Mouse (Mus musculus) CD4-positive helper T cell, adult 2 months (primary cell): ENCODE measurements around the gene 1700013G24Rik.

Source experiments
- DNase-seq: peaks from one replicate; pipeline ENCODE4 v3.0.0-alpha.2; 2012; ENCODE audit warnings: low read depth, missing footprints, low spot score

The 1700013G24Rik gene

GRCm38 (mm10) chr4:137495501-137496100, 42.5 kb downstream of the 1700013G24Rik start:
- DNase-seq, result no peak

- no peak for DNase-seq
Measured at GRCm38 (mm10) chr4:137497367-137497766, 44.3 kb downstream of the 1700013G24Rik start.

GRCm38 (mm10) chr4:137497892-137498722, 45.0 kb downstream of the 1700013G24Rik start:
- DNase-seq, result no peak

GRCm38 (mm10) chr4:137498882-137499583, 45.9 kb downstream of the 1700013G24Rik start:
- DNase-seq, result no peak

- DNase-seq, result no peak
Measured at GRCm38 (mm10) chr4:137500149-137500548, 47.1 kb downstream of the 1700013G24Rik start.

GRCm38 (mm10) chr4:137500953-137501352, 47.9 kb downstream of the 1700013G24Rik start:
- no peak for DNase-seq

- DNase-seq, result no peak
Measured at GRCm38 (mm10) chr4:137502183-137502582, 49.1 kb downstream of the 1700013G24Rik start.

- no peak for DNase-seq
Measured at GRCm38 (mm10) chr4:137502801-137503200, 49.7 kb downstream of the 1700013G24Rik start.

- DNase-seq, result no peak
Measured at GRCm38 (mm10) chr4:137503509-137503971, 50.5 kb downstream of the 1700013G24Rik start.
